Mouse (Mus musculus) forebrain, embryonic 10.5 days (tissue): ENCODE measurements at regions not wholly inside any gene's neighbourhood (a gene's known extent, or its start where the extent isn't known, plus 50 kb on each side); places are given as distances from the start of the nearest gene placed in this dataset.

Experiments used
- DNase-seq: peaks from one replicate; pipeline ENCODE4 v3.0.0-alpha.2; 2017; ENCODE audit warnings: low spot score; ENCODE audit errors: extremely low spot score
- H3K27ac ChIP-seq: fragments of 300-500 bp; sonication (generic); 2 replicates; pipeline ENCODE4 v1.5.1; 2016; ENCODE audit warnings: mild to moderate bottlenecking
- H3K27me3 ChIP-seq: fragments of 300-500 bp; sonication (generic); 2 replicates; pipeline ENCODE4 v1.6.1; 2016; ENCODE audit warnings: mild to moderate bottlenecking; ENCODE audit not compliant: poor library complexity, severe bottlenecking
- H3K36me3 ChIP-seq: fragments of 300-500 bp; sonication (generic); replicated peaks from 2 replicates; pipeline ENCODE4 v1.6.1; 2016; ENCODE audit warnings: mild to moderate bottlenecking, moderate library complexity
- H3K4me1 ChIP-seq: fragments of 300-500 bp; sonication (generic); 2 replicates; pipeline ENCODE4 v1.6.1; 2016
- H3K4me3 ChIP-seq: fragments of 300-500 bp; sonication (generic); 2 replicates; pipeline ENCODE4 v1.5.1; 2016; ENCODE audit warnings: mild to moderate bottlenecking, moderate library complexity
- H3K9me3 ChIP-seq: fragments of 300-500 bp; sonication (generic); 2 replicates; pipeline ENCODE4 v1.6.1; 2016; ENCODE audit warnings: mild to moderate bottlenecking, moderate library complexity
- WGBS: fragments of 180-500 bp; shearing (Covaris S2); methylation state at CpG from one replicate; pipeline ENCODE4 v1.1.7; 2016; 5-methylcytosine and 5-hydroxymethylcytosine counted together

DNA sequence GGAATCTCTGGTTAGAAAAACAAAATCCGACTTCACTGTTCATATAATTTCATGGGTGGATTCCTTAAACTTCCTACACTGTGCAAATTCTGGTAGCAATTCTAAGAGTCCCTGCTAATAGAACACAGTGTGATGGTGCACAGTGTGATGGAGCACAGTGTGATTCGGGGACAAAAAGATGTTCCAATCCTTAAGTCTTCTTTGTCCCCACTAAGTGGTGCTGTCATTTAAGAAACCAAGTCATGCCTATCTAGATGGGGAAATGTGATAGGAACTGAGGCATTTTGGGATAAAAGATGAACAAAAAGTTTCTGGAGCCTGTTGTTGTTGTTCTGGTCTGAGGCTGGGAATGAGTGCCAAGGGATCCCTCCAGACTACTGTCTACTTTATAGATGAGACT is 145.3 kb downstream of the Edem1 start:
- 90% methylated on average over 2 of the region's 2 CpGs for WGBS
- Histone ChIP-seq H3K9me3 (no peaks in the 10 kb centered on the region), H3K27me3 (no peaks in the 10 kb centered on the region), H3K4me3 (no peak overlapping the region), H3K27ac (no peak overlapping the region), H3K36me3 (no peaks in the 10 kb centered on the region), H3K4me1 (no peaks in the 10 kb centered on the region)
- DNase-seq: no peak

DNA sequence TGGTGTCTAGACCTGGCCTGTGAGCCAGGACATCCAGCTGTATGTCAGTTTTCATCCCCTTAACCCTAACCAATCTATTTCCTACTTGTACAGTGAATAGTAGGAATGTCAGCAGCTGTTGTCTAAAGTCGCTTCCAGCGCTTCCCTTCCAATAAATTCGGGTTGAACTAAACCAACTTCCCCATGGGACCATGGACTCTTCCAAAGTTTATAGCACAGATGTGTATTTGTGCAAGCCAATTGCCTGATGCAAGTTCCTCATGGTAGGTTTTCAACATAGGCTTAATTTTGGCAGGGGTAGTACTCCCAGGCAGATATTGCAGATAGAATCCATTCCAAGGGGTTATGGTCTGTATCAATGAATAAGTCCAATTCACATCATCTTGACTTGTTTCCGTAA is 161.1 kb downstream of the Edem1 start:
- H3K4me1 ChIP-seq: peaks cover 7% of the 10 kb centered on the region; the same call in 1 of the 2 replicates
- 95% methylated on average over 4 of the region's 4 CpGs for WGBS
- no peak overlapping the region for H3K4me3 ChIP-seq
- H3K36me3 ChIP-seq: no peaks in the 10 kb centered on the region
- H3K27me3 ChIP-seq: no peaks in the 10 kb centered on the region
- no peak overlapping the region for H3K27ac ChIP-seq
- no peaks in the 10 kb centered on the region for H3K9me3 ChIP-seq
- no peak for DNase-seq

DNA sequence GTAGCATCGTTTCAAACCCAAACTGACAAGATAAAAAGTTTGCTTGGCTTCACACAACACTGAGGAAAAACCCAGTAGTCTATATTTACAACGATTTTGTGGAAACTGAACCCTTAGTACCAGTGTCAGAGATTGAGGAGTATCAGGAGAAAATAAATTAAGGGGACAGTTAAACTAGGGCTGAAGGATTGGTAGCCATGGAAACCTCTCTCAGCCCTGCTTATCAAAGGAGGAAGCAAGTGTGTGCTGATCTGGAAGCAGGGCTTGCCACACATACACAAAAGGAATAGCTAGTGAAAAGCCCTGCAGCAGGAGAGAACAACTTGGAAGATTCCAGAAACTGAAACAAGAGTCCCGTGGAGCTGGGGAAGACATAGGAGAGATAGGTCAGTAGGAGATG is 165.3 kb downstream of the Edem1 start:
- peak; percentile 4 for DNase-seq
- no peak overlapping the region for H3K4me3 ChIP-seq
- no peaks in the 10 kb centered on the region for H3K36me3 ChIP-seq
- H3K9me3 ChIP-seq: no peaks in the 10 kb centered on the region
- WGBS: 69% methylated on average over 3 of the region's 3 CpGs
- peaks cover 7% of the 10 kb centered on the region; the same call in 1 of the 2 replicates for H3K4me1 ChIP-seq
- 0 out of 2 replicates have a peak overlapping the region, but pooled peaks have one; percentile 30 for H3K27ac ChIP-seq
- H3K27me3 ChIP-seq: no peaks in the 10 kb centered on the region

DNA sequence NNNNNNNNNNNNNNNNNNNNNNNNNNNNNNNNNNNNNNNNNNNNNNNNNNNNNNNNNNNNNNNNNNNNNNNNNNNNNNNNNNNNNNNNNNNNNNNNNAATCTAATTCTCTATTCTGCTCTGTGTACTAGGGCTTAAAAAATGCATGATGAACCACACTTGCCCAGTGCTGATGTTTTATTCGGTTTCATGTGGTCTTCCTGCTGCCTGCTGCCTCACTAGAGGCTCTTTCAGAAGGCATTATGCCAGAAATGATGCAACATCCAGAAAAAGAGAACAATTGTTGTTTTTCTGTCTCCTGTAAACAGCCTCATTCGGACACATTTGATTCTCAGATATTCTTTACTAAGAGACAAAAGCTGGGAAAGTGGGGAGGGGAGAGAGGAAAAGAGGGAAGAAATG is 176.0 kb downstream of the Edem1 start:
- no peak overlapping the region for H3K27ac ChIP-seq
- no peaks in the 10 kb centered on the region for H3K27me3 ChIP-seq
- H3K4me1 ChIP-seq: peaks cover 12% of the 10 kb centered on the region
- H3K9me3 ChIP-seq: no peaks in the 10 kb centered on the region
- no peaks in the 10 kb centered on the region for H3K36me3 ChIP-seq
- no peak for DNase-seq
- no peak overlapping the region for H3K4me3 ChIP-seq
- 76% methylated on average over 2 of the region's 2 CpGs for WGBS

DNA sequence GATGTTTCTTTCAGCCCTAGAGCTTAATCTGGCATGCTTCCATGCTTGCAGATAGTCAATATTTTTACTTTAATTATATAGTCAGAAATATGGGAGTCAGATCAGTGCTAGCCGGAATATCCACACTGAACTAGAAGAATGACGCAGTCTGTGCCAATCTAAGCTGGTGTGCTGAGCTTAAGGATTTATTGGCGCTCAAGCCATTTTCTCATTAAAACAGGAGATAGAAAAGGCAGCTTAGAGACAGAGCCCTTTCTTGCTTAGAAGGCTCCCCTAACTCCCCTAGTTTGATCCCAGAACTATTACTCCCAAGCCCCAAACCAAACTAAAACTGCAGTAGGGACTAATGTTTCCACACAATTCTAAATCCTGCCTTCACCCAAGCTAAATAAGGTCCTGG is 180.9 kb downstream of the Edem1 start:
- Histone ChIP-seq H3K36me3 (no peaks in the 10 kb centered on the region), H3K4me3 (no peak overlapping the region), H3K27ac (peak overlapping the region; percentile 58; the same call in 1 of the 2 replicates), H3K4me1 (peaks cover 18% of the 10 kb centered on the region), H3K9me3 (no peaks in the 10 kb centered on the region), H3K27me3 (no peaks in the 10 kb centered on the region)
- no peak for DNase-seq
- WGBS: 73% methylated on average over 3 of the region's 3 CpGs

DNA sequence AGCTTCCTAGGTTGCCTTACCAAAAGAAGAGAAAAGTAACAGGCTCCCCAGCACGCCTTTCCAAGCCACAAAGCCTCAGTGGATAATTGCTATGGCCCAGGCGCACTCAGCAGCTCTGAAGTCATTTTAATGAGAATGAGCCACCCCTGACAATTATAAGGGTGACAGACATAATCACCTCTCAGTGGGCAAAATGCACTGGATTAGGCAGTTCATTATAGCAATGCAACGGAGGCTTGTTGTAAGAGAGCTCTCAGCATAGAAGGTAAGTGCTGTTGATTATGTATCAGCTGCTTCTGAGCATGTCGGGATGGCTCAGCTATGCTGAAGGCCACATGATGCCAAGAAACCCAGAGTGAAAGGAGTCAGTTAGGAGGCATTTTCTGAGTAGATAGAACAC is 181.4 kb downstream of the Edem1 start:
- H3K27ac ChIP-seq: peak overlapping the region; percentile 58; the same call in 1 of the 2 replicates
- H3K36me3 ChIP-seq: no peaks in the 10 kb centered on the region
- H3K9me3 ChIP-seq: no peaks in the 10 kb centered on the region
- no peaks in the 10 kb centered on the region for H3K27me3 ChIP-seq
- WGBS: 38% methylated on average over 4 of the region's 4 CpGs
- peaks cover 18% of the 10 kb centered on the region for H3K4me1 ChIP-seq
- H3K4me3 ChIP-seq: no peak overlapping the region
- peak; percentile 31 for DNase-seq

DNA sequence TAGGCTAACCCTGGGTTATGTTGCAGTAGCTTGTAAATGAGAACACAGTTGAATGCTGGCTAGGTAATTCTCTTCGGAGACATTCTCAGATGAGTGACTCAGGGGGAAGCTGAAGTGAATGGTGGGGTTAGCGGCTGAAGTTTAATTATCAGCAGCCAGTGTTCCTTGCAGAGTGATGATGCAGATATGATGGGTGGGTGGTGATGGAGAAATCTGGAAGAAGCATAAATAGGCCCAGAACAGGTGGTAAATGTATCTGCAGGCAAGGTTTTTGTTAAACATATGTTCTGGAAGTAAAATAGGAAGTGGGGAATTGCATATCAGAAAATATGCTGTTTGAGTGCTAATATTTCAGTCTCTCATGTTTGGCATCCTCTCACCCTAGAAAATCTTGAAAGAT is 191.3 kb downstream of the Edem1 start:
- 97% methylated on average over 2 of the region's 2 CpGs for WGBS
- Histone ChIP-seq H3K4me3 (no peak overlapping the region), H3K9me3 (no peaks in the 10 kb centered on the region), H3K36me3 (no peaks in the 10 kb centered on the region), H3K27ac (no peak overlapping the region), H3K27me3 (no peaks in the 10 kb centered on the region), H3K4me1 (no peaks in the 10 kb centered on the region)
- DNase-seq: no peak
